Mouse (Mus musculus) CH12.LX (cell line): ENCODE measurements around the gene Cadm1. TPM values are rescaled to one million over a fixed set of nuclear protein-coding genes. Genes with fewer than 3 reads are reported as not detected.

Experiments
- DNase-seq: peaks from one replicate; pipeline ENCODE4 v3.0.0-alpha.2; 2013; ENCODE audit errors: extremely low read depth
- H3K27ac ChIP-seq: 2 replicates; pipeline ENCODE4 v1.5.1; 2012; ENCODE audit warnings: low read depth, mild to moderate bottlenecking, control low read depth, moderate library complexity; ENCODE audit not compliant: insufficient read depth
- H3K27me3 ChIP-seq: replicated peaks from 2 replicates; pipeline ENCODE3; 2012; ENCODE audit warnings: inconsistent platforms
- H3K36me3 ChIP-seq, 2 experiments: replicated peaks in 1 of 2; 2 replicates each; pipeline versions ENCODE3 to v1.6.1; 2012; ENCODE audit warnings: inconsistent platforms in 1 of 2, low read length in 1 of 2, mild to moderate bottlenecking in 1 of 2, mixed read lengths in 1 of 2, moderate library complexity in 1 of 2; ENCODE audit not compliant: control insufficient read depth in 1 of 2, insufficient read depth in 1 of 2
- H3K4me1 ChIP-seq, 2 experiments: 2 replicates each; pipeline ENCODE4 v1.6.1; 2012; ENCODE audit warnings: inconsistent platforms in 1 of 2, moderate library complexity in 1 of 2; ENCODE audit not compliant: insufficient read depth in 2 of 2, control insufficient read depth in 1 of 2
- H3K4me2 ChIP-seq: 2 replicates; pipeline ENCODE4 v1.6.1; 2012; ENCODE audit warnings: low read depth, mild to moderate bottlenecking, control low read depth; ENCODE audit not compliant: poor library complexity, insufficient read depth, severe bottlenecking
- H3K4me3 ChIP-seq, 3 experiments: fragments of 150-350 bp in 1 of 3; sonication (generic) in 1 of 3; replicated peaks in 1 of 3; 2 replicates each; pipeline versions ENCODE3 to v1.5.1; 2011 to 2012; ENCODE audit warnings: low read depth in 2 of 3, low read length in 2 of 3, mild to moderate bottlenecking in 2 of 3, moderate library complexity in 2 of 3, control low read depth in 1 of 3, improper control_type of control experiment in 1 of 3, inconsistent platforms in 1 of 3, mixed read lengths in 1 of 3; ENCODE audit not compliant: poor library complexity in 1 of 3
- H3K79me2 ChIP-seq: replicated peaks from 2 replicates; pipeline ENCODE4 v1.6.1; 2012; ENCODE audit warnings: mild to moderate bottlenecking, moderate library complexity; ENCODE audit not compliant: control insufficient read depth, poor library complexity, insufficient read depth, severe bottlenecking; ENCODE audit errors: extremely low read depth
- H3K9ac ChIP-seq: 2 replicates; pipeline ENCODE4 v1.6.1; 2012; ENCODE audit warnings: low read depth, mild to moderate bottlenecking, control low read depth, moderate library complexity; ENCODE audit not compliant: insufficient read depth
- H3K9me3 ChIP-seq: replicated peaks from 2 replicates; pipeline ENCODE3; 2012; ENCODE audit warnings: low read length, inconsistent platforms, mixed read lengths
- CHD2 ChIP-seq: IDR thresholded peaks from 2 replicates; pipeline ENCODE4 v1.6.1; 2011; ENCODE audit warnings: low read length, improper control_type of control experiment
- CTCF ChIP-seq, 2 experiments: IDR thresholded peaks in 1 of 2; conservative IDR thresholded peaks in 1 of 2; 2 replicates each; pipeline ENCODE4 v1.5.1; 2011 to 2012; ENCODE audit warnings: low read depth in 2 of 2, low read length in 2 of 2, improper control_type of control experiment in 1 of 2, inconsistent platforms in 1 of 2, mild to moderate bottlenecking in 1 of 2, moderate library complexity in 1 of 2
- E2F4 ChIP-seq: IDR thresholded peaks from 2 replicates; pipeline ENCODE4 v1.6.1; 2011; ENCODE audit warnings: low read depth, low read length, improper control_type of control experiment; ENCODE audit not compliant: insufficient replicate concordance
- ELF1 ChIP-seq: IDR thresholded peaks from 2 replicates; pipeline ENCODE4 v1.6.1; 2014; ENCODE audit warnings: low read depth, mild to moderate bottlenecking, inconsistent platforms, low read length, improper control_type of control experiment
- EP300 ChIP-seq: IDR thresholded peaks from 2 replicates; pipeline ENCODE4 v1.6.1; 2011; ENCODE audit warnings: low read length, improper control_type of control experiment
- KAT2A ChIP-seq: IDR thresholded peaks from 2 replicates; pipeline ENCODE4 v1.6.1; 2012; ENCODE audit warnings: low read length, improper control_type of control experiment, inconsistent platforms; ENCODE audit not compliant: insufficient replicate concordance
- MAFK ChIP-seq: IDR thresholded peaks from 2 replicates; pipeline ENCODE4 v1.6.1; 2011; ENCODE audit warnings: low read length, improper control_type of control experiment; ENCODE audit not compliant: insufficient replicate concordance
- MAX ChIP-seq: IDR thresholded peaks from 2 replicates; pipeline ENCODE4 v1.6.1; 2011; ENCODE audit warnings: low read length, improper control_type of control experiment
- MAZ ChIP-seq: IDR thresholded peaks from 2 replicates; pipeline ENCODE4 v1.6.1; 2012; ENCODE audit warnings: low read depth, mild to moderate bottlenecking, inconsistent platforms, low read length, improper control_type of control experiment, moderate library complexity
- NELFE ChIP-seq: IDR thresholded peaks from 2 replicates; pipeline ENCODE4 v1.6.1; 2011; ENCODE audit warnings: low read depth, low read length, improper control_type of control experiment
- POLR2AphosphoS2 ChIP-seq: IDR thresholded peaks from 2 replicates; pipeline ENCODE4 v1.6.1; 2011; ENCODE audit warnings: low read depth, low read length, improper control_type of control experiment
- RAD21 ChIP-seq: IDR thresholded peaks from 2 replicates; pipeline ENCODE4 v1.6.1; 2011; ENCODE audit warnings: low read depth, mild to moderate bottlenecking, low read length, improper control_type of control experiment, moderate library complexity
- RCOR1 ChIP-seq: conservative IDR thresholded peaks from 2 replicates; pipeline ENCODE4 v1.6.1; 2012; ENCODE audit warnings: low read depth, mild to moderate bottlenecking, inconsistent platforms, low read length, improper control_type of control experiment
- SMC3 ChIP-seq: IDR thresholded peaks from 2 replicates; pipeline ENCODE4 v1.6.1; 2011; ENCODE audit warnings: low read depth, low read length, improper control_type of control experiment
- TCF12 ChIP-seq: IDR thresholded peaks from 2 replicates; pipeline ENCODE4 v1.6.1; 2014; ENCODE audit warnings: low read depth, mild to moderate bottlenecking, inconsistent platforms, low read length, improper control_type of control experiment
- ZC3H11A ChIP-seq: IDR thresholded peaks from 2 replicates; pipeline ENCODE4 v1.6.1; 2012; ENCODE audit warnings: low read depth, mild to moderate bottlenecking, inconsistent platforms, low read length, improper control_type of control experiment
- ZKSCAN1 ChIP-seq: IDR thresholded peaks from 2 replicates; pipeline ENCODE4 v1.6.1; 2012; ENCODE audit warnings: low read depth, inconsistent platforms, low read length, improper control_type of control experiment, borderline replicate concordance
- dilution Hi-C: fragments of 300-500 bp; cut with MboI; formaldehyde crosslinking; loops from 2 replicates; pipeline ENCODE4 v1.14.3; 2020; ENCODE audit warnings: low sequenced_read_pairs; ENCODE audit not compliant: extremely low pct_unique_long_range_greater_than_20kb, extremely low pct_ligation_motif_present
- in situ Hi-C: fragments of 300-500 bp; cut with MboI; formaldehyde crosslinking; loops from 3 replicates; pipeline ENCODE4 v1.14.3; 2019; ENCODE audit warnings: low sequenced_read_pairs, low pct_ligation_motif_present, low pct_unique_long_range_greater_than_20kb, mixed read lengths
- polyA plus RNA-seq: library from polyadenylated mRNA; unstranded; fragments of >175 nt; gene quantifications from 2 replicates; pipeline ENCODE4 v1.2.1, GENCODE M21; 2012; ENCODE audit warnings: low read depth; ENCODE audit not compliant: insufficient read length
- total RNA-seq, 2 experiments: library from RNA; depleted of rRNA; stranded (reverse); fragments of 300-350 nt in 1 of 2; fragments of >200 nt in 1 of 2; gene quantifications; 2 replicates each; pipeline ENCODE4 v1.2.3; 2012 to 2014

The Cadm1 gene
- total and polyA plus RNA-seq, 3 experiments: not detected

DNA sequence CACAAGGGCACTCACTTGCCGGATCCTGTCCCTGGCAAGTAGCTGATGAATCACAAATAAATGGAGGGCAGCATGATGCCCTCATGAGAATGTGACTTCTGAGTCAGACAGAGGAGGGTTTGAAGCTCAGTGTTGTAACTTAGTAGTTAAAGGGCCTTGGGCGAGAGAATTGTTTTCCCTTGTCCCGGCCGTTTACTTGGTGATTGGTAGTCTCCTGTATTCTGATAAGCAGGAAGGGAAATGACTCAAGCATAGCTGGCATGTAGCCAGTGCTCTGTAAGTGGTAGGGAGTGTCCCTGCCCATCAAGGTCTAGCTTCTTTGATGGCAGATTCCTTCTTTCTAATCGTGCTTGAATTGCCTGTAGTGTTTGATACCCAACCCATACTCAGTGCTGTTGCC, 59.9 kb downstream of the Cadm1 start:
- Histone ChIP-seq H3K36me3 (no peaks in the 10 kb centered on the region), H3K79me2 (no peaks in the 10 kb centered on the region), H3K4me1 (no peaks in the 10 kb centered on the region), H3K27ac (no peak overlapping the region), H3K9ac (no peak overlapping the region), H3K9me3 (peaks cover 31% of the 10 kb centered on the region)
- dilution Hi-C loops: no loop called here
- TF ChIP-seq CHD2: no peak
- TF ChIP-seq, all 38 proteins: peak for 0
- Histone ChIP-seq H3K27me3 (no peaks in the 10 kb centered on the region), H3K4me2 (no peak overlapping the region), H3K4me3 (no peak overlapping the region)
- no peak for DNase-seq
- in situ Hi-C loops: no loop called here

DNA sequence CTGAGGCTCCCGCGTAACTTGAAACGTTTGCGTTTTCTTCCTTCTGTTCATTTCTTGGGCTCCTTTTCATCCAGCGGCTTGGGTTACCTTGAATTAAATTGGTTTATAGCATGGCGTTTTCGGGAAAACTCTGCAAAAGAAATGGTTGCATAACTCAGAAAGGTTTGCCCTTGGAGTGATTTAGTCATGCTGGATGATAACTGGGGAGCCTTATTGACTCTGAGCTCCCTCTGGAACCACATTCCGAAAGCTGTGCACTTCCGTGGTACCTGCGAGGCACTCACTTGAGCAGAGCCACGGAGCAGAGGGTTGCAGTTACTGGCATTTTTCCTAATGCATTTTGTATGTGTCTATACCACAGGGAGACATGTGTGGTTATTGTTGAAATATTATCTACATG, 71.6 kb downstream of the Cadm1 start:
- no peaks in the 10 kb centered on the region for H3K36me3 ChIP-seq
- dilution Hi-C loops (no loop called here), in situ Hi-C loops (no loop called here)
- peaks cover 0 to 6% of the 10 kb centered on the region in 2 experiments; a peak in 1 of 4 replicates for H3K4me1 ChIP-seq
- no peaks in the 10 kb centered on the region for H3K27me3 ChIP-seq
- peaks cover 32% of the 10 kb centered on the region for H3K9me3 ChIP-seq
- DNase-seq: no peak
- no peak overlapping the region for H3K4me3 ChIP-seq
- H3K27ac ChIP-seq: no peak overlapping the region
- H3K4me2 ChIP-seq: no peak overlapping the region
- TF ChIP-seq POLR2AphosphoS2 (no peak), TCF12 (no peak), RAD21 (no peak), MAX (no peak), KAT2A (no peak), SMC3 (no peak), ZC3H11A (no peak), MAFK (no peak), E2F4 (no peak), CHD2 (no peak), EP300 (no peak), ELF1 (no peak), RCOR1 (no peak), ZKSCAN1 (no peak), CTCF (conservative IDR thresholded peaks at IDR 0.05 in 1 of 2, IDR thresholded peaks at IDR 0.05 in 1 of 2; ENCODE audit: low read depth in 2 of 2, low read length in 2 of 2) (no peak), MAZ (no peak)
- H3K79me2 ChIP-seq: no peaks in the 10 kb centered on the region
- H3K9ac ChIP-seq: no peak overlapping the region

DNA sequence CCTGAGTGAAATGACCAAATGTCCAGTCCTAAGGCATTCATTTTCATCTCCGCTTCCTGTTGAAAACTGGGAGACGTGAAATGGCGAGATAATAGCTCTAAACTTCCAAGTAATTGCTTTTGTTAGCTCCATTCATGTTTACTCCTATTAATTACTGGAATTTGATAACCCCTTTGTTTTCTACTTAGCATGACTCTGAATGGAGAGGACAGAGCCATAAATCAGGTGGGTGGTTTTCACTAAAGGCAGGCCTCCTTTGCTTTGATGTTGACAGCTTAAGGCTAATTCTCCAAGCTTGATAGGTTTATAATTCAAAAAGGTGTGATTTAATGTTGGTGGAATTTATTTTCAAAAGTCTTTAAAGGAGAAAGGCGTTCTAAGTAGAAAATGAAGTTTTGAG, 74.0 kb downstream of the Cadm1 start:
- no peak overlapping the region for H3K27ac ChIP-seq
- H3K36me3 ChIP-seq: no peaks in the 10 kb centered on the region
- H3K27me3 ChIP-seq: no peaks in the 10 kb centered on the region
- DNase-seq: no peak
- H3K4me3 ChIP-seq: no peak overlapping the region
- H3K4me1 ChIP-seq: no peaks in the 10 kb centered on the region
- no peak overlapping the region for H3K9ac ChIP-seq
- dilution Hi-C loops: no loop called here
- no peak overlapping the region for H3K4me2 ChIP-seq
- TF ChIP-seq MAFK: no peak
- TF ChIP-seq NELFE: no peak
- no peak for TF ChIP-seq ZKSCAN1
- TF ChIP-seq, all 38 proteins: peak for 0
- peaks cover 31% of the 10 kb centered on the region for H3K9me3 ChIP-seq
- H3K79me2 ChIP-seq: no peaks in the 10 kb centered on the region
- in situ Hi-C loops: no loop called here
